In genomic region chr8:47449211-47449610, GRCm38 (mm10) we compare ENCODE assay signal across 4 mouse cellular contexts. TPM values are rescaled to one million over a fixed set of nuclear protein-coding genes. Genes with fewer than 3 reads are reported as not detected.
"Had no signal": no experiment of that assay in that cellular context is flagged by ENCODE, and none has a peak within 500 bp of the region (broad histone marks: within the 10 kb centered on the region; RNA-seq: fewer than 3 reads in every experiment).

No protein-coding gene starts in this region.

RNA-seq across cellular contexts. Expression of gene Stox2, which starts 3.0 kb away (rescaled TPM):
- total RNA-seq: megakaryocyte-erythroid progenitor cell, adult 5-6 weeks; monocyte, adult 5-6 weeks had no signal
- polyA plus RNA-seq: macrophage, myocyte had no signal
